Mouse (Mus musculus) heart, adult 2 months (tissue): ENCODE data around the gene 2410015M20Rik. TPM values are rescaled to one million over a fixed set of nuclear protein-coding genes. Genes with fewer than 3 reads are reported as not detected.

Source experiments
- DNase-seq, 2 experiments: peaks; one replicate each; pipeline ENCODE4 v3.0.0; 2021
- H3K27ac ChIP-seq: fragments of 200-600 bp; 2 replicates; pipeline ENCODE4 v1.8.1; 2022
- H3K27me3 ChIP-seq: fragments of 200-500 bp; 2 replicates; pipeline ENCODE4 v1.6.1; 2012; ENCODE audit warnings: mild to moderate bottlenecking, low read length, inconsistent platforms, mixed read lengths; ENCODE audit not compliant: control insufficient read depth, insufficient read depth
- H3K36me3 ChIP-seq: fragments of 200-500 bp; 2 replicates; pipeline ENCODE4 v1.6.1; 2012; ENCODE audit warnings: low read length, inconsistent platforms; ENCODE audit not compliant: control insufficient read depth, insufficient read depth
- H3K4me1 ChIP-seq: fragments of 200-500 bp; 2 replicates; pipeline ENCODE4 v1.6.1; 2011; ENCODE audit warnings: low read length; ENCODE audit not compliant: control insufficient read depth, insufficient read depth
- H3K4me3 ChIP-seq: fragments of 200-600 bp; 2 replicates; pipeline ENCODE4 v1.8.1; 2022
- H3K79me2 ChIP-seq: fragments of 200-500 bp; replicated peaks from 2 replicates; pipeline ENCODE4 v1.6.1; 2012; ENCODE audit warnings: mild to moderate bottlenecking, inconsistent platforms, low read length, moderate library complexity, mixed read lengths; ENCODE audit not compliant: control insufficient read depth, insufficient read depth
- H3K9ac ChIP-seq: fragments of 200-500 bp; 2 replicates; pipeline ENCODE4 v1.6.1; 2012; ENCODE audit warnings: low read depth, mild to moderate bottlenecking, control low read depth, inconsistent platforms, low read length, mixed read lengths
- CTCF ChIP-seq: fragments of 200-600 bp; IDR thresholded peaks from 2 replicates; pipeline ENCODE4 v1.8.1; 2022; ENCODE audit warnings: antibody characterized with exemption, mild to moderate bottlenecking, moderate library complexity
- EP300 ChIP-seq: fragments of 200-500 bp; IDR thresholded peaks from 2 replicates; pipeline ENCODE4 v1.6.1; 2011; ENCODE audit warnings: low read depth, low read length, control low read depth; ENCODE audit not compliant: insufficient read depth
- POLR2A ChIP-seq: fragments of 200-500 bp; IDR thresholded peaks from 2 replicates; pipeline ENCODE4 v1.6.1; 2011; ENCODE audit warnings: mild to moderate bottlenecking, low read depth, low read length, control low read depth; ENCODE audit not compliant: insufficient read depth
- WGBS: fragments of 180-500 bp; shearing (Covaris S2); methylation state at CpG from one replicate; pipeline ENCODE4 v1.1.7; 2018; 5-methylcytosine and 5-hydroxymethylcytosine counted together
- intact Hi-C: fragments of 180-260 bp; cut with DNase I; formaldehyde crosslinking; loops from one replicate; pipeline ENCODE4 v1.15.1; 2025
- polyA plus RNA-seq: library from polyadenylated mRNA; depleted of rRNA; stranded (reverse); fragments of >200 nt; gene quantifications from 2 replicates; pipeline ENCODE4 v1.2.3, GENCODE M21; 2012; rRNA removed
- total RNA-seq, 2 experiments: library from RNA; stranded (reverse); gene quantifications; 2 replicates each; pipeline ENCODE4 v1.2.3; 2021

2410015M20Rik gene
- total and polyA plus RNA-seq, 3 experiments = 291 to 381 (median 329) TPM

- DNase-seq = peak in 1 of 2 experiments; percentile 30
- Histone ChIP-seq H3K4me1 (no peaks in the 10 kb centered on the region), H3K79me2 (no peaks in the 10 kb centered on the region), H3K27ac (no peak overlapping the region), H3K4me3 (no peak overlapping the region), H3K27me3 (no peaks in the 10 kb centered on the region), H3K36me3 (no peaks in the 10 kb centered on the region), H3K9ac (no peak overlapping the region)
- intact Hi-C loops = loop anchor here (5.0 kb wide), 1 partner anchor 108 kb away; no protein-coding TSS in a partner anchor
- TF ChIP-seq POLR2A (no peak), EP300 (no peak), CTCF (no peak)
- WGBS = 62% methylated on average over 3 of the region's 3 CpGs
Observed at GRCm38 (mm10) chr17:56559386-56559785, 50.2 kb downstream of the 2410015M20Rik start.

GRCm38 (mm10) chr17:56558448-56558847, 51.1 kb downstream of the 2410015M20Rik start:
- H3K36me3 ChIP-seq = no peaks in the 10 kb centered on the region
- H3K9ac ChIP-seq = no peak overlapping the region
- WGBS = 14% methylated on average over 3 of the region's 3 CpGs
- H3K4me3 ChIP-seq = no peak overlapping the region
- H3K4me1 ChIP-seq = no peaks in the 10 kb centered on the region
- no peaks in the 10 kb centered on the region for H3K79me2 ChIP-seq
- no peaks in the 10 kb centered on the region for H3K27me3 ChIP-seq
- no peak overlapping the region for H3K27ac ChIP-seq
- TF ChIP-seq CTCF (peak; percentile 93), EP300 (no peak), POLR2A (no peak)
- intact Hi-C loops = loop anchor here (5.0 kb wide), 1 partner anchor 109 kb away; no protein-coding TSS in a partner anchor
- peak; percentile 51 to 74 for DNase-seq

Other genes starting within 250 kb of the 2410015M20Rik start
- gene Ptprs, start 133.3 kb downstream of the 2410015M20Rik start, total RNA-seq = 10 to 100 TPM; 41.7 to 47.5 TPM
- gene Ptprs, start 133.3 kb downstream of the 2410015M20Rik start, polyA plus RNA-seq = 86.8 and 91.1 TPM in 2 replicates
- gene Znrf4, start 97.3 kb downstream of the 2410015M20Rik start, total RNA-seq = not detected
- 0.29 and 0.64 TPM in 2 replicates for gene Znrf4, start 97.3 kb downstream of the 2410015M20Rik start, polyA plus RNA-seq
- gene Gm20219, start 55.4 kb downstream of the 2410015M20Rik start, total RNA-seq = under 1 TPM; 0.34 to 0.39 TPM
- 1.00 and 1.7 TPM in 2 replicates for gene Gm20219, start 55.4 kb downstream of the 2410015M20Rik start, polyA plus RNA-seq
- 10 to 100 TPM; 36.8 to 43.1 TPM for gene Safb2, start 25.2 kb downstream of the 2410015M20Rik start, total RNA-seq
- 42.5 and 47.5 TPM in 2 replicates for gene Safb2, start 25.2 kb downstream of the 2410015M20Rik start, polyA plus RNA-seq
- 10 to 100 TPM; 61.3 to 69.1 TPM for gene Safb, start 24.9 kb downstream of the 2410015M20Rik start, total RNA-seq
- gene Safb, start 24.9 kb downstream of the 2410015M20Rik start, polyA plus RNA-seq = 51.0 and 57.5 TPM in 2 replicates
- gene Rpl36, start 3.6 kb upstream of the 2410015M20Rik start, total RNA-seq = 100 to 1,000 TPM; 671 to 795 TPM
- gene Rpl36, start 3.6 kb upstream of the 2410015M20Rik start, polyA plus RNA-seq = 801 and 1,357 TPM in 2 replicates
- 100 to 1,000 TPM; 113 to 131 TPM for gene Lonp1, start 17.1 kb upstream of the 2410015M20Rik start, total RNA-seq
- 95.9 and 116 TPM in 2 replicates for gene Lonp1, start 17.1 kb upstream of the 2410015M20Rik start, polyA plus RNA-seq
- gene Catsperd, start 18.4 kb upstream of the 2410015M20Rik start, total RNA-seq = not detected
- gene Catsperd, start 18.4 kb upstream of the 2410015M20Rik start, polyA plus RNA-seq = 0.23 and 0.44 TPM in 2 replicates
- gene Ranbp3, start 63.5 kb upstream of the 2410015M20Rik start, total RNA-seq = 10 to 100 TPM; 37.6 to 37.7 TPM
- 40.6 and 44.5 TPM in 2 replicates for gene Ranbp3, start 63.5 kb upstream of the 2410015M20Rik start, polyA plus RNA-seq
- gene Ndufa11, start 108.0 kb upstream of the 2410015M20Rik start, total RNA-seq = 100 to 1,000 TPM; 748 to 906 TPM
- gene Ndufa11, start 108.0 kb upstream of the 2410015M20Rik start, polyA plus RNA-seq = 1,680 and 1,786 TPM in 2 replicates
- gene Vmac, start 108.3 kb upstream of the 2410015M20Rik start, total RNA-seq = 1 to 10 TPM; 3.0 to 4.7 TPM
- 8.3 and 9.9 TPM in 2 replicates for gene Vmac, start 108.3 kb upstream of the 2410015M20Rik start, polyA plus RNA-seq
- 10 to 100 TPM; 24.4 to 26.8 TPM for gene Nrtn, start 147.8 kb upstream of the 2410015M20Rik start, total RNA-seq
- 26.2 and 49.3 TPM in 2 replicates for gene Nrtn, start 147.8 kb upstream of the 2410015M20Rik start, polyA plus RNA-seq
- gene Dus3l, start 155.0 kb upstream of the 2410015M20Rik start, total RNA-seq = 10 to 100 TPM; 17.7 to 19.4 TPM
- 36.2 and 38.7 TPM in 2 replicates for gene Dus3l, start 155.0 kb upstream of the 2410015M20Rik start, polyA plus RNA-seq
- under 1 TPM; 0.11 to 0.29 TPM for gene Prr22, start 160.5 kb upstream of the 2410015M20Rik start, total RNA-seq
- gene Prr22, start 160.5 kb upstream of the 2410015M20Rik start, polyA plus RNA-seq = 1.2 and 2.0 TPM in 2 replicates
- gene Rfx2, start 221.2 kb upstream of the 2410015M20Rik start, total RNA-seq = 1 to 10 TPM; 2.8 to 3.0 TPM
- 5.1 and 6.0 TPM in 2 replicates for gene Rfx2, start 221.2 kb upstream of the 2410015M20Rik start, polyA plus RNA-seq